Mouse (Mus musculus) stomach, embryonic 16.5 days (tissue): ENCODE measurements around the gene Olfr70. TPM values are rescaled to one million over a fixed set of nuclear protein-coding genes. Genes with fewer than 3 reads are reported as not detected.
A peak's percentile ranks its signal among the peaks of the same experiment; 100 is the strongest.

ENCODE experiments used
- ATAC-seq: fragments of 200-750 bp; cut with Nextera tagmentation; 2 replicates; pipeline ENCODE4 v1.8.0; 2017; ENCODE audit warnings: moderate number of reproducible peaks, moderate TSS enrichment; ENCODE audit not compliant: insufficient read depth, low FRiP score
- H3K27ac ChIP-seq: fragments of 300-500 bp; sonication (generic); 2 replicates; pipeline ENCODE4 v1.5.1; 2014; ENCODE audit warnings: low read length
- H3K27me3 ChIP-seq: fragments of 300-500 bp; sonication (generic); 2 replicates; pipeline ENCODE4 v1.6.1; 2014; ENCODE audit warnings: low read length, control low read depth, mixed read lengths; ENCODE audit not compliant: control insufficient read depth, insufficient read depth
- H3K36me3 ChIP-seq: fragments of 300-500 bp; sonication (generic); 2 replicates; pipeline ENCODE4 v1.6.1; 2014; ENCODE audit warnings: low read length; ENCODE audit not compliant: control insufficient read depth, insufficient read depth
- H3K4me1 ChIP-seq: fragments of 300-500 bp; sonication (generic); 2 replicates; pipeline ENCODE4 v1.6.1; 2014; ENCODE audit warnings: low read length, control low read depth, mixed read lengths; ENCODE audit not compliant: control insufficient read depth, insufficient read depth
- H3K4me2 ChIP-seq: fragments of 300-500 bp; sonication (generic); 2 replicates; pipeline ENCODE4 v1.6.1; 2014; ENCODE audit warnings: low read depth, low read length, mixed read lengths
- H3K4me3 ChIP-seq: fragments of 300-500 bp; sonication (generic); replicated peaks from 2 replicates; pipeline ENCODE4 v1.5.1; 2014; ENCODE audit warnings: mild to moderate bottlenecking, low read length
- H3K9ac ChIP-seq: fragments of 300-500 bp; sonication (generic); 2 replicates; pipeline ENCODE4 v1.6.1; 2014; ENCODE audit warnings: low read length
- H3K9me3 ChIP-seq: fragments of 300-500 bp; sonication (generic); replicated peaks from 2 replicates; pipeline ENCODE4 v1.6.1; 2016; ENCODE audit warnings: low read length, control low read depth; ENCODE audit not compliant: control insufficient read depth
- WGBS: fragments of 180-500 bp; shearing (Covaris S2); extraction: QIAGEN DNeasy Blood & Tissue Kit; methylation state at CpG from one replicate; pipeline ENCODE4 v1.1.7; 2014; 5-methylcytosine and 5-hydroxymethylcytosine counted together
- polyA plus RNA-seq: library from polyadenylated mRNA; unstranded; fragments of >200 nt; fragmentation: Nextera tagmentation; extraction: Ambion mirVana; gene quantifications from 2 replicates; pipeline ENCODE4 v1.2.1, GENCODE M21; 2015

Gene Olfr70
- polyA plus RNA-seq, 1 experiment from 2014 or later, result not detected

- no peak overlapping the region for H3K9ac ChIP-seq
- H3K4me1 ChIP-seq, result peaks cover 10% of the 10 kb centered on the region
- no peak overlapping the region for H3K27ac ChIP-seq
- H3K4me3 ChIP-seq, result no peak overlapping the region
- WGBS, result 83% methylated on average over 4 of the region's 4 CpGs
- no peaks in the 10 kb centered on the region for H3K36me3 ChIP-seq
- no peaks in the 10 kb centered on the region for H3K9me3 ChIP-seq
- H3K4me2 ChIP-seq, result no peak overlapping the region
- H3K27me3 ChIP-seq, result no peaks in the 10 kb centered on the region
- ATAC-seq, result no peak
Measured at GRCm38 (mm10) chr4:43722191-43722590, 21.6 kb upstream of the Olfr70 start.

GRCm38 (mm10) chr4:43720491-43721228 lies 20.1 kb upstream of the Olfr70 start:
- H3K4me3 ChIP-seq, result no peak overlapping the region
- WGBS, result 40% methylated on average over 15 of the region's 16 CpGs
- peak overlapping the region; percentile 66; the same call in 1 of the 2 replicates for H3K27ac ChIP-seq
- H3K9ac ChIP-seq, result no peak overlapping the region
- no peaks in the 10 kb centered on the region for H3K27me3 ChIP-seq
- H3K9me3 ChIP-seq, result no peaks in the 10 kb centered on the region
- H3K36me3 ChIP-seq, result no peaks in the 10 kb centered on the region
- ATAC-seq, result no peak
- H3K4me2 ChIP-seq, result no peak overlapping the region
- H3K4me1 ChIP-seq, result no peaks in the 10 kb centered on the region

GRCm38 (mm10) chr4:43713652-43714219 lies 13.1 kb upstream of the Olfr70 start:
- no peaks in the 10 kb centered on the region for H3K27me3 ChIP-seq
- 0 out of 2 replicates have a peak, but pooled peaks have one; percentile 33 for ATAC-seq
- no peaks in the 10 kb centered on the region for H3K9me3 ChIP-seq

GRCm38 (mm10) chr4:43711821-43712220 lies 11.2 kb upstream of the Olfr70 start:
- H3K4me3 ChIP-seq, result no peak overlapping the region
- H3K9me3 ChIP-seq, result no peaks in the 10 kb centered on the region
- no peaks in the 10 kb centered on the region for H3K4me1 ChIP-seq
- no peaks in the 10 kb centered on the region for H3K27me3 ChIP-seq
- no peaks in the 10 kb centered on the region for H3K36me3 ChIP-seq
- no peak overlapping the region for H3K4me2 ChIP-seq
- no peak overlapping the region for H3K9ac ChIP-seq
- no peak overlapping the region for H3K27ac ChIP-seq
- no peak for ATAC-seq
- WGBS, result 1% methylated on average over 2 of the region's 2 CpGs

More at GRCm38 (mm10) chr4:43713652-43714219, 13.1 kb upstream of the Olfr70 start:
- Histone ChIP-seq H3K36me3 (no peaks in the 10 kb centered on the region), H3K4me3 (no peak overlapping the region), H3K9ac (no peak overlapping the region), H3K4me1 (no peaks in the 10 kb centered on the region), H3K4me2 (no peak overlapping the region), H3K27ac (no peak overlapping the region)
- WGBS, result 38% methylated on average over 7 of the region's 7 CpGs

DNA sequence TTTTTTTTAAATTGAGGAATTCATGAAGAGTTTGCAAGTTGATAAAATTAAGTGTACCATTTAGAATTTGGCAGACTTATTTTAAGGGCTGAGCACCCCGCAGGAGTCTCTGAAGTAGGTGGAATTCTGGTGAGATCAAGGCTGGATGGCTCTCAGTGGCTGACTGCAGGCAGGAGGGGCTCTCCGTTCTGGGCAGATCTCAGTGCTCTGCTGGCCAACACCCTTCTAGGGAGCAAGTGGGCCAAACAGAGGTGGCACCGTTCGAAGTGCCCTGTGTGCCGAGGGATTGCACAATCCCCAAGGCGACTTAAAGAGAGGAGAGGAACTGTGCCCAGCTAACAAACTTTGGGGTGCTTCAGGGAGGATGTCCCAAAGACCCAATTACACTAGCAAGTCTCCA lies 9.3 kb upstream of the Olfr70 start, which contains the start of gene Olfr71:
TSS of gene Olfr71 (minus strand) at position 387 of the 400 bp plus-strand sequence.
- H3K27ac ChIP-seq, result no peak within 1 kb of the TSS
- H3K9me3 ChIP-seq, result no peaks in the 10 kb centered on the region
- no peak within 1 kb of the TSS for H3K4me2 ChIP-seq
- no peaks in the 10 kb centered on the region for H3K4me1 ChIP-seq
- H3K36me3 ChIP-seq, result no peaks in the 10 kb centered on the region
- H3K9ac ChIP-seq, result no peak within 1 kb of the TSS
- H3K27me3 ChIP-seq, result no peaks in the 10 kb centered on the region
- ATAC-seq, result no peak
- H3K4me3 ChIP-seq, result no peak within 1 kb of the TSS
- 69% methylated on average over 6 of the region's 6 CpGs for WGBS

- no peak overlapping the region for H3K4me3 ChIP-seq
- no peaks in the 10 kb centered on the region for H3K27me3 ChIP-seq
- H3K9me3 ChIP-seq, result no peaks in the 10 kb centered on the region
- no peak; the same call in 1 of the 2 replicates for ATAC-seq
- no peak overlapping the region for H3K9ac ChIP-seq
- no peaks in the 10 kb centered on the region for H3K36me3 ChIP-seq
- no peaks in the 10 kb centered on the region for H3K4me1 ChIP-seq
- WGBS, result 73% methylated on average over 13 of the region's 13 CpGs
- H3K27ac ChIP-seq, result no peak overlapping the region
- no peak overlapping the region for H3K4me2 ChIP-seq
Measured at GRCm38 (mm10) chr4:43705991-43706390, 5.4 kb upstream of the Olfr70 start.

GRCm38 (mm10) chr4:43703851-43704250 lies 3.2 kb upstream of the Olfr70 start:
- no peak overlapping the region for H3K4me3 ChIP-seq
- H3K27ac ChIP-seq, result no peak overlapping the region
- WGBS, result 67% methylated on average over 8 of the region's 8 CpGs
- no peak for ATAC-seq
- H3K27me3 ChIP-seq, result no peaks in the 10 kb centered on the region
- H3K36me3 ChIP-seq, result no peaks in the 10 kb centered on the region
- no peaks in the 10 kb centered on the region for H3K9me3 ChIP-seq
- H3K9ac ChIP-seq, result no peak overlapping the region
- no peak overlapping the region for H3K4me2 ChIP-seq
- no peaks in the 10 kb centered on the region for H3K4me1 ChIP-seq

GRCm38 (mm10) chr4:43703439-43703838 lies 2.8 kb upstream of the Olfr70 start:
- WGBS, result 79% methylated on average over 6 of the region's 6 CpGs
- no peak for ATAC-seq
- H3K4me1 ChIP-seq, result no peaks in the 10 kb centered on the region

DNA sequence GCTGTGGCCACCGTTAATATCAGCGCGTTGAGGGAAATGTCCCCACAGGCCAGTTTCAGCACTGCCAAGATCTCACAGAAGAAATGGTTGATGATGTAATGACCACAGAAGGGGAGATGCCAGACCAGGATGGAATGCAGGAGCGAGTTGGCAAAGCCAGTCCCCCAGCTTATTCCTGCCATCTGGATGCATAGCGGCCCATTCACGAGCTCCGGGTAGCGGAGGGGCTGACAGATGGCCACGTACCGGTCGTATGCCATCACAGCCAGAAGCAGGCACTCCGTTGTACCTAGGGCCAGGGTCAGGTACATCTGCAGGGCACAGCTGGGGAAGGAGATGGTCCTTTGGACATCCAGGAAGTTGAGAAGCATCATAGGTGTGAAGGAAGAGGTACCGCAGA lies 4.0 kb downstream of the Olfr70 start:
- H3K9me3 ChIP-seq, result no peaks in the 10 kb centered on the region
- ATAC-seq, result no peak
- H3K27me3 ChIP-seq, result no peaks in the 10 kb centered on the region
- no peak overlapping the region for H3K4me3 ChIP-seq
- H3K9ac ChIP-seq, result no peak overlapping the region
- no peak overlapping the region for H3K4me2 ChIP-seq
- 90% methylated on average over 13 of the region's 13 CpGs for WGBS
- no peak overlapping the region for H3K27ac ChIP-seq
- no peaks in the 10 kb centered on the region for H3K36me3 ChIP-seq
- peaks cover 3% of the 10 kb centered on the region; the same call in 1 of the 2 replicates for H3K4me1 ChIP-seq

More at GRCm38 (mm10) chr4:43703439-43703838, 2.8 kb upstream of the Olfr70 start:
- Histone ChIP-seq H3K27me3 (no peaks in the 10 kb centered on the region), H3K36me3 (no peaks in the 10 kb centered on the region), H3K4me2 (no peak overlapping the region), H3K4me3 (no peak overlapping the region), H3K27ac (no peak overlapping the region), H3K9me3 (no peaks in the 10 kb centered on the region), H3K9ac (no peak overlapping the region)
